Mouse (Mus musculus): ENCODE data around the gene Eif4g3. TPM values are rescaled to one million over a fixed set of nuclear protein-coding genes. Genes with fewer than 3 reads are reported as not detected.
A peak's percentile ranks its signal among the peaks of the same experiment; 100 is the strongest.

Eif4g3 gene
- total and polyA plus RNA-seq, 2 experiments from 2014 or later = 36.5 to 55.9 TPM

- no peak for TF ChIP-seq CTCF (IDR thresholded peaks at IDR 0.05; ENCODE audit: low read depth)
- no peaks in the 10 kb centered on the region for H3K9me3 ChIP-seq (ENCODE audit: low read length)
- H3K4me2 ChIP-seq (ENCODE audit: low read depth, low read length) = no peak overlapping the region
- no peaks in the 10 kb centered on the region for H3K27me3 ChIP-seq (ENCODE audit: insufficient read depth, low read length)
- H3K4me3 ChIP-seq (ENCODE audit: low read length) = no peak overlapping the region
- peaks cover 12% of the 10 kb centered on the region; the same call in 1 of the 2 replicates for H3K36me3 ChIP-seq (ENCODE audit: insufficient read depth, low read length)
- ATAC-seq (no peak), DNase-seq (ENCODE audit: low spot score) (peak; percentile 40)
- 47% methylated on average over 13 of the region's 13 CpGs for WGBS
- H3K9ac ChIP-seq (replicated peaks; ENCODE audit: low read length) = no peak overlapping the region
- no peaks in the 10 kb centered on the region for H3K4me1 ChIP-seq (ENCODE audit: insufficient read depth, low read length)
- peak overlapping the region; percentile 64 for H3K27ac ChIP-seq
These were observed 92.2 kb downstream of the Eif4g3 start for GRCm38 (mm10) chr4:138084851-138085573.

- TF ChIP-seq CTCF (IDR thresholded peaks at IDR 0.05; ENCODE audit: low read depth) = no peak
- H3K4me1 ChIP-seq (ENCODE audit: insufficient read depth, low read length) = no peaks in the 10 kb centered on the region
- no peak for ATAC-seq
- H3K9me3 ChIP-seq (ENCODE audit: low read length) = no peaks in the 10 kb centered on the region
- no peaks in the 10 kb centered on the region for H3K27me3 ChIP-seq (ENCODE audit: insufficient read depth, low read length)
- no peak overlapping the region for H3K27ac ChIP-seq
- H3K4me2 ChIP-seq (ENCODE audit: low read depth, low read length) = no peak overlapping the region
- WGBS = 78% methylated on average over 5 of the region's 5 CpGs
- DNase-seq (ENCODE audit: low spot score) = no peak
- H3K9ac ChIP-seq (replicated peaks; ENCODE audit: low read length) = no peak overlapping the region
- H3K36me3 ChIP-seq (ENCODE audit: insufficient read depth, low read length) = peaks cover 12% of the 10 kb centered on the region; the same call in 1 of the 2 replicates
- H3K4me3 ChIP-seq (ENCODE audit: low read length) = no peak overlapping the region
These were observed 94.1 kb downstream of the Eif4g3 start for GRCm38 (mm10) chr4:138086949-138087348.

GRCm38 (mm10) chr4:138089512-138089911, 96.7 kb downstream of the Eif4g3 start:
- Histone ChIP-seq H3K4me1 (ENCODE audit: insufficient read depth, low read length) (no peaks in the 10 kb centered on the region), H3K27ac (no peak overlapping the region), H3K9ac (replicated peaks; ENCODE audit: low read length) (no peak overlapping the region), H3K4me2 (ENCODE audit: low read depth, low read length) (no peak overlapping the region), H3K36me3 (ENCODE audit: insufficient read depth, low read length) (0 out of 2 replicates have a peak, but pooled peaks cover 3% of the 10 kb centered on the region), H3K4me3 (ENCODE audit: low read length) (no peak overlapping the region), H3K9me3 (ENCODE audit: low read length) (no peaks in the 10 kb centered on the region), H3K27me3 (ENCODE audit: insufficient read depth, low read length) (no peaks in the 10 kb centered on the region)
- WGBS = 69% methylated on average over 2 of the region's 2 CpGs
- DNase-seq (ENCODE audit: low spot score) (no peak), ATAC-seq (no peak)
- no peak; the same call in 1 of the 2 replicates for TF ChIP-seq CTCF (IDR thresholded peaks at IDR 0.05; ENCODE audit: low read depth)

GRCm38 (mm10) chr4:138091562-138092194, 98.9 kb downstream of the Eif4g3 start:
- ATAC-seq = no peak
- H3K4me1 ChIP-seq (ENCODE audit: insufficient read depth, low read length) = no peaks in the 10 kb centered on the region
- no peaks in the 10 kb centered on the region for H3K9me3 ChIP-seq (ENCODE audit: low read length)
- no peak overlapping the region for H3K4me2 ChIP-seq (ENCODE audit: low read depth, low read length)
- TF ChIP-seq CTCF (IDR thresholded peaks at IDR 0.05; ENCODE audit: low read depth) = no peak
- WGBS = 82% methylated on average over 7 of the region's 7 CpGs
- H3K4me3 ChIP-seq (ENCODE audit: low read length) = no peak overlapping the region
- no peak for DNase-seq (ENCODE audit: low spot score)
- no peak overlapping the region for H3K27ac ChIP-seq
- H3K9ac ChIP-seq (replicated peaks; ENCODE audit: low read length) = no peak overlapping the region
- no peaks in the 10 kb centered on the region for H3K27me3 ChIP-seq (ENCODE audit: insufficient read depth, low read length)
- no peaks in the 10 kb centered on the region for H3K36me3 ChIP-seq (ENCODE audit: insufficient read depth, low read length)

- DNase-seq (ENCODE audit: low spot score) (no peak), ATAC-seq (no peak)
- H3K36me3 ChIP-seq (ENCODE audit: insufficient read depth, low read length) = peaks cover 38% of the 10 kb centered on the region
- WGBS = 80% methylated on average over 7 of the region's 7 CpGs
- H3K9ac ChIP-seq (replicated peaks; ENCODE audit: low read length) = no peak overlapping the region
- H3K27ac ChIP-seq = no peak overlapping the region
- H3K27me3 ChIP-seq (ENCODE audit: insufficient read depth, low read length) = no peaks in the 10 kb centered on the region
- no peaks in the 10 kb centered on the region for H3K4me1 ChIP-seq (ENCODE audit: insufficient read depth, low read length)
- H3K4me2 ChIP-seq (ENCODE audit: low read depth, low read length) = no peak overlapping the region
- no peak overlapping the region for H3K4me3 ChIP-seq (ENCODE audit: low read length)
- no peak for TF ChIP-seq CTCF (IDR thresholded peaks at IDR 0.05; ENCODE audit: low read depth)
- no peaks in the 10 kb centered on the region for H3K9me3 ChIP-seq (ENCODE audit: low read length)
These were observed 107.6 kb downstream of the Eif4g3 start for GRCm38 (mm10) chr4:138100456-138100855.

- H3K27ac ChIP-seq = no peak overlapping the region
- no peaks in the 10 kb centered on the region for H3K4me1 ChIP-seq (ENCODE audit: insufficient read depth, low read length)
These were observed 109.0 kb downstream of the Eif4g3 start for GRCm38 (mm10) chr4:138101795-138102194.

GRCm38 (mm10) chr4:138102413-138102812, 109.6 kb downstream of the Eif4g3 start:
- ATAC-seq (no peak), DNase-seq (ENCODE audit: low spot score) (no peak)
- Histone ChIP-seq H3K36me3 (ENCODE audit: insufficient read depth, low read length) (peaks cover 46% of the 10 kb centered on the region), H3K4me3 (ENCODE audit: low read length) (no peak overlapping the region), H3K9ac (replicated peaks; ENCODE audit: low read length) (no peak overlapping the region), H3K27ac (no peak overlapping the region), H3K4me2 (ENCODE audit: low read depth, low read length) (no peak overlapping the region), H3K4me1 (ENCODE audit: insufficient read depth, low read length) (no peaks in the 10 kb centered on the region), H3K27me3 (ENCODE audit: insufficient read depth, low read length) (no peaks in the 10 kb centered on the region), H3K9me3 (ENCODE audit: low read length) (no peaks in the 10 kb centered on the region)
- WGBS = 87% methylated on average over 3 of the region's 3 CpGs
- TF ChIP-seq CTCF (IDR thresholded peaks at IDR 0.05; ENCODE audit: low read depth) = no peak

More at GRCm38 (mm10) chr4:138101795-138102194, 109.0 kb downstream of the Eif4g3 start:
- no peak for DNase-seq (ENCODE audit: low spot score)
- peaks cover 49% of the 10 kb centered on the region for H3K36me3 ChIP-seq (ENCODE audit: insufficient read depth, low read length)
- WGBS = 84% methylated on average over 10 of the region's 10 CpGs
- no peak overlapping the region for H3K9ac ChIP-seq (replicated peaks; ENCODE audit: low read length)
- H3K4me3 ChIP-seq (ENCODE audit: low read length) = no peak overlapping the region
- no peaks in the 10 kb centered on the region for H3K27me3 ChIP-seq (ENCODE audit: insufficient read depth, low read length)
- no peaks in the 10 kb centered on the region for H3K9me3 ChIP-seq (ENCODE audit: low read length)
- no peak overlapping the region for H3K4me2 ChIP-seq (ENCODE audit: low read depth, low read length)
- ATAC-seq = no peak
- no peak for TF ChIP-seq CTCF (IDR thresholded peaks at IDR 0.05; ENCODE audit: low read depth)

Data from hindbrain, postnatal 0 days (tissue).